Mouse (Mus musculus) ES-E14 (cell line): Measurements from ENCODE around the gene Iqcf5.
"Not testable (repeated sequence)": the region's sequence is repeated elsewhere in the genome, so short reads cannot be mapped to it uniquely, and the experiment has no call there.

Experiments used
- CHD2 ChIP-seq: IDR thresholded peaks from 2 replicates; pipeline ENCODE4 v1.6.1; 2014; ENCODE audit warnings: mild to moderate bottlenecking, low read depth, low read length, inconsistent platforms
- HCFC1 ChIP-seq: IDR thresholded peaks from 2 replicates; pipeline ENCODE4 v1.6.1; 2012; ENCODE audit warnings: low read length, inconsistent platforms, borderline replicate concordance; ENCODE audit not compliant: insufficient read depth
- MAFK ChIP-seq: IDR thresholded peaks from 2 replicates; pipeline ENCODE4 v1.6.1; 2014; ENCODE audit warnings: mild to moderate bottlenecking, low read depth, low read length, inconsistent platforms; ENCODE audit not compliant: insufficient read depth
- ZC3H11A ChIP-seq: IDR thresholded peaks from 2 replicates; pipeline ENCODE4 v1.6.1; 2012; ENCODE audit warnings: low read depth, mild to moderate bottlenecking, inconsistent platforms, low read length, borderline replicate concordance
- ZNF384 ChIP-seq: IDR thresholded peaks from 2 replicates; pipeline ENCODE4 v1.6.1; 2012; ENCODE audit warnings: low read depth, low read length, inconsistent platforms

- TF ChIP-seq MAFK, HCFC1, ZNF384, ZC3H11A, CHD2: not testable (repeated sequence)
Measured at GRCm38 (mm10) chr9:106487602-106488001, 26.8 kb upstream of the Iqcf5 start.
